Mouse (Mus musculus): ENCODE data around the gene Stk25.

Gene Stk25

GRCm38 (mm10) chr1:93608696-93609245, 49.7 kb downstream of the Stk25 start:
- DNase-seq (ENCODE audit: inconsistent ontology term), result no peak

DNA sequence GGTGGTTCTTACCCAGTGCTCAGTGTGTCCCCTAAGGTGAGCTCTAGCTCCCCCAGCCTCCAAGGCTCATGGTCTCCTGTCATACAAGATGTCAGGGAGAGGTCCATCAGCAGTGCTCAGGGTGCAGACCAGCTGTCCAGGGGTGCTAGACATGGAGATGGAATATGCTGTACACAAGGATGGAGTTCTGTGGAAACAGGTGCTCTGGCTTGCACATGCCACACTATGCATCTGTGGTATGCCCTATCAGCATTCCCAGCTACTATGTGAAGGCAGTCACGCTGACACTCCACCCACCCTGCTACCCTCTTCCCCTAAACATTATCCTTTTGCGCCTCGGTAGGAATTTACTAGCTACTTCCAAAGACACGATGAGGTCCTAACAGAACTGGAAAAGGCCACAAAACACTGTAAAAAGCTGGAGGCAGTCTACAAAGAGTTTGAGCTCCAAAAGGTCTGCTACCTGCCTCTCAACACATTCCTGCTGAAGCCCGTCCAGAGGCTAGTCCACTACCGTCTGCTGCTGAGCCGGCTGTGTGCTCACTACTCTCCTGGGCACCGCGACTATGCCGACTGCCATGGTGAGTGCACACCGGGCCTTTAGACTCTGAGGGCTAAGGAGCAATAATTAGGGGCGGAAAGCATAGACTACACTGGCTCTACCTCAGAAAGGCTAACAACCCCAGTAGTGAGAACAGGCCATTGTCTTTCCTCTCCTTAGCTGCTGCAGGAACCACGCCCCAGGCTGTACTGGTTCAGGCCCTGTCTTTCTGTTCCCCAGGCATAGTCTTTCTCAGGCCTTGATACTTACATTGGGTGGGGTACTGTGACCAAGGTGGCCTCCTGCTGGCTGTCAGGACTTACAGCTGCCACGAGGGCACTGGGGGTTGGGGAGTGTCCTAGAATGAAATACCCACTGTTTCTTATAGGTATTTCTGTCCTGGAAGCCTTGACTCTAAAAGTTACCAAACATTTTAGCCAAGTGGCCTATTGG, 51.1 kb downstream of the Stk25 start:
- DNase-seq (ENCODE audit: inconsistent ontology term), result no peak

DNA sequence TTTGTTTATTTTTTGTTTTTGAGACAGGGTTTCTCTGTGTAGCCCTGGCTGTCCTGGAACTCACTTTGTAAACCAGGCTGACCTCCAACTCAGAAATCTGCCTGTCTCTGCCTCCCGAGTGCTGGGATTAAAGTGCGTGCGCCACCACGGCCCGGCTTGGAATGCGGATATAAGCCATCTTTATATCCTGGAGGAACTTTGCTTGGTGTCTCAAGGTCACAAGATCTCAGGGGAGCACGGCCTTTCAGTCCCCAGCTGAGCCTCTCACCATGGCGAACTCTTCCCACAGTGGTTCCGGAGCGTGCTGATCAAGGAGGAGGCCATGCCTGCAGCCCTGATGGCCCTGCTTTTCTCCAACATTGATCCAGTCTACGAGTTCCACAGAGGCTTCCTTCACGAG, 54.5 kb downstream of the Stk25 start:
- no peak for DNase-seq (ENCODE audit: inconsistent ontology term)

GRCm38 (mm10) chr1:93602911-93603310, 55.5 kb downstream of the Stk25 start:
- no peak for DNase-seq (ENCODE audit: inconsistent ontology term)

GRCm38 (mm10) chr1:93595916-93596315, 62.5 kb downstream of the Stk25 start:
- no peak for DNase-seq (ENCODE audit: inconsistent ontology term)

DNA sequence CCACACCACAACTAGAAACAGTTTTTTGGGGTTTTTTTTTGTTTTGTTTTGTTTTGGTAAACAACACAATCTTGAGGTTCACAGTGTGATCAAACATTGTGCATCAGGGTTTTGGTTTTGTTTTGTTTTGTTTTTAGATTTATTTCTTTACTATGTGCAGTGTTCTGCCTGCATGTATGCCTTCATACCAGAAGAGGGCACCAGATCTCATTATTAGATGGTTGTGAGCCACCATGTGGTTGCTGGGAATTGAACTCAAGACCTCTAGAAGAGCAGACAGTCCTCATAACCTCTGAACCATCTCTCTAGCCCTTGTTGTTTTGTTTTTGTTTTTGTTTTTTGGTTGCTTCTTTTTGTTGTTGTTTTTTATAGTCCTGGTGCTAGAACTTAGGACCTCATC, 64.5 kb downstream of the Stk25 start:
- DNase-seq (ENCODE audit: inconsistent ontology term), result no peak

GRCm38 (mm10) chr1:93588346-93588745, 70.1 kb downstream of the Stk25 start:
- DNase-seq (ENCODE audit: inconsistent ontology term), result no peak

DNA sequence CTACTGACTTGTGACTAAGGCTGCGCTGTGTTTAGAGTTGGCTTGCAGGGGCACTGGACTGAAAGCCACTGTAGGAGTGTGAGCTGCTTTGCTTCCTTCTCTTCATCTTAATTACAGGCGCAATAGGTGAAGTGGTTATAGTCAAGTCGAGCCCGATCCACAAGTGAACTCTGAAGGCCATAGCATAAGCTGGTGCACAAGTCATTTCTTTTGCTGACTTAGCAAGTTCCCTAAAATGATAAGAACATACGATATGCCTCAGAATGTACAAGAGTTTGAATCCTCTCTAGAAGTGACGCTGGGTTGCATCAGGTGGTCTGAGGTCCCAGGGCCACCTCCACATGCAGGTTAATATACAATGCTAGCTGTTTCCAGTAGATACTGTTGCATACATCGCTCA, 76.9 kb downstream of the Stk25 start:
- DNase-seq (ENCODE audit: inconsistent ontology term), result no peak

- no peak for DNase-seq (ENCODE audit: inconsistent ontology term)
Measured at GRCm38 (mm10) chr1:93577861-93578260, 80.6 kb downstream of the Stk25 start.

DNA sequence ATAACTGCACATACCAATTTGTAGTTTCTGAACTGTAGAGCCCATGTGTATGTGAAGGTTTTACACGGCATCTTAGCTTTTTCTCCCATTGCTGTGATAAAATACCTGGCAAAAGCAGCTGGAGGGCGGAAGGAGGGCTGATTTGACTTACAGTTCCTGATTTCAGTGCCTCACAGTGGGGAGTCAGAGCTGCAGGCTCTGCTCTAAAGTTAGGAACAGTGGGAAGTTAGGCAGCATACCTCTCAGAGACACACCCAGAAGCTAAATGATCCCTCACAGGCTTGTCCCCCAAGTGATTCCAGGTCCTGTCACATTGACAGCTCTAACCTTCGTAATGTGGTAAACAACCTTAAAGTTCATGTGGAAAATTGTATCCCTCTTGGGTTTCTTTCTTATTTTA, 81.4 kb downstream of the Stk25 start:
- no peak for DNase-seq (ENCODE audit: inconsistent ontology term)
